Mouse (Mus musculus) 416B (cell line): Measurements from ENCODE around the gene Prkch.

Experiments used
- DNase-seq: peaks from one replicate; pipeline ENCODE4 v3.0.0; 2011; ENCODE audit warnings: low read depth

Prkch gene

DNA sequence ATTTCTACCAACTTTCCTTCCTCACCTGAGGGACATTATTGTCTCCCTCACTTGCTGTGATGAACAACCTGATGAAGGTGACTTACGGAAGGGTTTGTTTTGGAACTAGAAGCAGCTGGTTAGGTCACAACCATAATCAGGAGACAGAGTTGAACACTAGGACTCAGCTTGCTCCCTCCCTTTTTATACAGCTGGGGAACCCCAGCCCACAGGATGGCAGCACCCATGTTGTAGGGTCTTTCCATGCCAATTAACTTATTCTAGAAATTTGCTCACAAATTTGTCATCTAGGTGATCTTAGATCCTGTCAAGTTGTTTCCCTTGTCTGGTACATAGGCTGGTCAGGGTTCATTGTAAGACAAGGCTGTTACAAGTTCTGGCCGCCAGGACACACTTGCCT lies 130.7 kb downstream of the Prkch start:
- DNase-seq = no peak

DNA sequence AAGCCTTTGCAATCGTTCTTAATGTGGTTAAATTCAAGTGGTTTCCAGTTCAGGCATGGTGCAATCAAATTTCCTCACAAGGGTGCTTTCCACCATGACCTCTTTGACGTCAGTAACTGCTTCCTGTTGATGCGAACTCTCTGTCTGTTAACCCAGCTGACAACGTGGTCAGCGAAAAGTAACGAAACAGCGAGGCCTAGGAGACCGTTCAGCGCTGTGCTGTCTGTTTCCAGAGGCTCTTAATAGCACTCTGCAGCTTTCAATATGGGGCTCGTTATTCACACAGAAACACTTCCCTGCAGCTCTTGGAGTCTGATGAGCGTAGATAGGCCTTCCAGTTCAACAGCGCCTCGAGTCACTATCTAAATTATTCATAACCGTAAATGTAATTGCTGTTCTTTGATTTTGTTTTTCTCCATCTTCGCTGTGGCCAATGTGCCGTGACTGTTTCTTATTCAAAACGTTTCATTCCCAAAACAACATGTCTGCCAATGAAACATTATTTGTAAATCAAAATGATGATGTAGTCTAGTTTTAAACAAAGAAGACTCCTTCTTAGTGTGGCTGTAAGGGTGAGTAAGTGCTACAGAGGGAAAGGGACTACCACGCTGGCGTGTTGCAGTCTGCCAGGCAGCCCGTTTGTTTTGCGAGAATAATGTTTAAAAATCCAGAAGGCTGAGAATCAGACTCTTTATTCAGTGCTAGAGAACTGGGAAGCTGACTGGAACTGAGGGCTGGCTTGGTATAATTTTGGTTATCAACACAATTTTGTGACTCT lies 131.5 kb downstream of the Prkch start:
- peak; percentile 90 for DNase-seq

DNA sequence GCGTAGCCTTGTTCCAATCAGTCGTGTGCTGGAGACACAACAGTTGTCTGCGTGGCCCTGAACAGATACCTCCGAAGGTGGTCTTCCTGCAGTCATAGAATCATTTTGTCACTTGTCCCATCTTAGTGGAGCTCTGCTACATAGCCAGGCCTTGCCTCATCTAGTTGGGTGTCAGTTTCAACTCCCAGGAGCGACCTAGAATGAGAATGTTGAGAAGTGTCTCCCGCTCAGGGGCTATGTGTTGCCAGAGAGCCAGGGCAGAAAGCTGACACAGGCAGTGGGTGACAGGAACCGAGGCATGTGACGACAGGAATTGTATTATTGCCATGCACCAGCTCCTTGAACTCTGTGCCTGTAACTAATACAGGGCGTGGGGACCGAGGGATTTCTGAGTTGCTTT lies 133.4 kb downstream of the Prkch start:
- DNase-seq = no peak

DNA sequence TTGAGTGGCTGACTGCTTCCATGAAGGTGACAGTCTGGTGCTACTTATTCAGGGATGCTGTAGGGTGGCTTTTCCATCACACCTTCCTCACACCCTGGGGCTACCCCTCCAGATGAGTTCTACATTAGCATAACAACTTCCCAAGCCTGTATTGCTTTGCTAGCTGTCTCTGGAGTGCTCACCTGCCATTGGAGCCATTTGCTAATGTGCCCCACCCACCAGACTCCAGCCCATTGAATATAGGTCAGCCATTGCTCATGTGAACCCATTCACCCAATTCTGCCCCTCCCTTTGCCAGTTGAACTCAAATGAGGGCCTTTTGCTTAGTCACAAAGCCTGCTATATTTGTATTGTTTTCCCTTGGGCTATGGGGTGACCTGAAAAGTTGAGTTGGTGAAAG lies 135.2 kb downstream of the Prkch start:
- no peak for DNase-seq

DNA sequence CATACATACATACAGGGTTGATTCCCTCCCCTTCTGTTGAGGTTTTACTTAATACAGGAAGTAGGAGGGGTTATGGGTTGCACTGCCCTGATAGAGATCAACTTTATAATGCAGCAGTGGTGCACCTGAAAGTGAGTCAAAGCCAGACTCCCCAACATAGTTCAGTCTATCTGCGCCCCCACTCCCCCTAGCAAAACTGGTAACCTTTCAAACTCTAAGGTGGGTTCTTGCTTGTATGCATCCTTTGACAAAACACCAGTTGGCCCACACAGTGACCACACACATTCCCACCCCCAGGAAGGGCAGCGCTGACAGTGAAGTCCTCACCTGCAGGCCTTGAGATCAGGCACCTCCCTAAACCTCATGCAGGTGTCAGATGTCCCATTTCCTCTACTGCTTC lies 135.9 kb downstream of the Prkch start:
- peak; percentile 67 for DNase-seq

DNA sequence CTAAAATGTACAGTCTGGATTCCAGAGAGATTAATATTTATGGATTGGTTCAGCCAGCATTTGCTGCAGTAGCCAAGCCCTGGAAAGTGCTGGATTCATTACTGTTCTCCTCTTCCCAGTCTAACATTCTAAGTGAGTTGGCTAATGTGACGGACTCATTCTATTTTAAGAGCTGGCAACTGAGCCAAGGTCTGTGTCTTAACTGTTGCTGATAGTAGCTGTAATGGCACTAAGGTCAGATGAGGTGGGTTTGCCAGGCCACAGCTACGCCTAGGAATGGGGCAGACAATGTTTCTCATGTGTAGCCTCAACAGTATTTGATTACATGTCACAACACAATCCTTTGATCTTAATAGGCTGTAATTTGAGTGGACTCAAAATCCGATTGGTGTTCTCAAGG lies 137.5 kb downstream of the Prkch start:
- DNase-seq = no peak

DNA sequence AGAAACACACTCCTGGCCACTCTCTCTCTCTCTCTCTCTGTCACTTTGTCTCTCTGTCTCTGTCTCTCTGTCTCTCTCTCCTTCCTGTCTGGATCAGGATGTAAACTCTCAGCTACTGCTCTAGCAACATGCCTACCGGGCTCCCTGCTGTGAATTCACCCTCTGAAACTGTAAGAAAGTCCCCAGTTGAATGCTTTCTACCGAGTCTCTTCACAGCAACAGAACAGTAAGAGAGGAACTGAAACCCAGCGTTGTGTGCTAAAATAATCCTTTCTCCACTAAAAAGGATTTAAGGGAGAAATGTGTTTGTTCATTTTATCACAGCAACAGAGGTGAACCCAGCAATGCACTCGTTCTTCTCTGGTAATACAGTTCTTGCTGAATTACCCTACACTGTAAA lies 138.5 kb downstream of the Prkch start:
- DNase-seq = no peak

DNA sequence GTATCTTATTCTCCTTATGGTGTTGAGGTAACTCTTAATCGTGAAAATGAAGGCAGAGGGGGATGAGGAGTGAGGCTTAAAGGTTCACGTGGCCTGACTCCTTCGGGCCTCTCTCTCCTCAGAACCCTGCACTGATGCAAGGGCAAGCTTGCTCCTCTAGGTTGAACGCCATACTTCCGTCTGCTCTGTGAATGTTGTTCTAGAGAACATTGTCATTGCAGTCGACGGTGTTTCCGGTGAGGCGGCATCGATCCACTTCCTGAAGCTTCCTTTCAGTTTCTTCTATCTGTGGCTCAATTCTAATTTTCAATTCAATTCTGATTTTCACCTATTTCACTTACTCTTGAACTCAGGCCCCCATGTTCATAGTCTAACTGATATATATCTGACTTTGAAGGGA lies 139.3 kb downstream of the Prkch start:
- no peak for DNase-seq

DNA sequence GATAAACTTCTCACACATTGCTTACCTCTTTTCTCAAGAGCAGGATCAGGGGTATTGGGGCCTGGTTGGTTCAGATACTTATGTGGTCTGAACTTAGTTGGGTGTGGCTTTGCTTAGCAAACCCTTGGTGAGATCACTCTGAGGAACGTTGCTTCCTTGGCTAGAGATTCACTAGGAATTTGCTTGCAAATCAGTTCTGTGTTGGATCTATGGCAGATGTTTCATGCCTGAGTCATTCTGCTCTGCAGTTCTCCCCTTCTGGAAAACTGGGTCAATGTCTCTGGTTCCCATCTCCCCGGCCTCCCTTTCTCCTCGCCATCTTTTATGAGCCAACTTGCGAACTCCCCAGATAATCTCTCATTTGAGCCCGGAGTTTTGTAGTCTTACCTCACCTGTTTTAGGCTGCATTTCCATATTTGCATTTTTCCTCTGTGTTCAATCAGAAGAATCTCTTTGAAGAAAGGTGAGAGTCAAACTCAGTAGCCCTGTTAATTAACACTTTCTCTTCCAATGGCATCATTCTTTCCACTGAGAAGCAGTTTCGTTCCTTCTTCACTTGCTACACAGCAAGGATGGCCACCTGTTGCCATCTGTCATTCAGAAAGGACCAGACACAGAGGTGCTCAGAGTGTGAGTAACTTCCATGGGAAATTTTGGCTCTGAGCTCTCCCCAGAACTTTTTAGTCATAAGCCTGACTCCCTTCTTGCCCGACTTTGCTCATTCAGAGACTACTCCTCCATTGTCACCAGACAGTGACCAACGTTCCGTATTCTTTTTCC lies 141.4 kb downstream of the Prkch start:
- DNase-seq = no peak

DNA sequence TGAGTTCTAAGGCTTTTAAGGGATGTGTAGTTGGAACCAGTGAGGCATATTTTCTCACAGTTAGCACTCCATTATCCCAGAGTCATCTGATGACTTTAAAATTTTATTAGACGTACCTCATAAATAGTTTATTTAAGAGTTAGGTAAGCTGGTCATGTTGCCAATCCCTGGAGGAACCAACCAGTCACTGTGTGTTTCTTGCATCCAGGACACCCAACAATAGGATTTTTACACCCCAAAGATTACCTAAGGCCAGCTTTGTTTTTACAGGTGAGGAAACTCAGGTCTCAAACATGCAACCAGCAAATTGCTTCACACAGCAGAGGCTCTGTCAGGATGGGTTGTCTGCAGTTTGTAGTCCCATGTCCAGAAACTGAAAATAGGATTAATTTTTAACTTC lies 142.4 kb downstream of the Prkch start:
- DNase-seq = no peak

DNA sequence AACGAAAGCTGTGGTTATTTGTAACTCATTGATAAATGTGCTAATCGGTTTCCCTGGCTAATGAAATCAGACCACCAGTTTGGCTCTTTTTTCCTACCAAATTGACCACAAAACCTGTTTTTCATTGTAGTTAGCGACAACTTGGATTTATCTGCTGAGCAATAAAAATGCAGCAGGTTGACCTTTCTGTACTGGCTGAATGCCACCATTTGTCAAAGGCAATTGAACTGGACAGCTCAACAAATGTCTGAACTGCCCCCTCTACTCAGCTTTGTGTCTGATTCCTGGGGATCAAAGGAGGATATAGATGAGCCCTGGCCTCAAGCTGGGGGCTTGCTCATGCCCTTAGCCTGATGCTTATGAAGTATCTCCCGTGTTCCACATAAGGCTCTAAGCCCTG lies 146.0 kb downstream of the Prkch start:
- no peak for DNase-seq

DNA sequence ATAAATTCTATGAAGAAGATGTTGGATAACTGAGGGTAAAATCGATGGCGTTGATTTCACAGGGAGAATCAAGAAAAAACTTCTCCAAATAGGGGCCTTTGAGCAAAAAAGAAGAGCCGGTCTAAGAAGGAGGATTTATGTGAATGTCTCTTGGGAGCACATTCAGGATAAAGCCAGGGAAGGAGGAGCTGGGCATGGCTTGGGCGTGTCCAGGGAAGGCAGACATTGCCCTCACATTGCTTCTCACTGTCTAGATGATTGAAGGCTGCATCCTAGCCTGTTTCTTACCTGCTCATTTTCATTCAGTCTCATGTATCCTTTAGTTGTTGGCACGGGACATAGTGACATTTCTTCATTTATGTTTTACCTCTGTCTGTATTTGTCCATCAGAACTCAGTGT lies 146.5 kb downstream of the Prkch start:
- no peak for DNase-seq

DNA sequence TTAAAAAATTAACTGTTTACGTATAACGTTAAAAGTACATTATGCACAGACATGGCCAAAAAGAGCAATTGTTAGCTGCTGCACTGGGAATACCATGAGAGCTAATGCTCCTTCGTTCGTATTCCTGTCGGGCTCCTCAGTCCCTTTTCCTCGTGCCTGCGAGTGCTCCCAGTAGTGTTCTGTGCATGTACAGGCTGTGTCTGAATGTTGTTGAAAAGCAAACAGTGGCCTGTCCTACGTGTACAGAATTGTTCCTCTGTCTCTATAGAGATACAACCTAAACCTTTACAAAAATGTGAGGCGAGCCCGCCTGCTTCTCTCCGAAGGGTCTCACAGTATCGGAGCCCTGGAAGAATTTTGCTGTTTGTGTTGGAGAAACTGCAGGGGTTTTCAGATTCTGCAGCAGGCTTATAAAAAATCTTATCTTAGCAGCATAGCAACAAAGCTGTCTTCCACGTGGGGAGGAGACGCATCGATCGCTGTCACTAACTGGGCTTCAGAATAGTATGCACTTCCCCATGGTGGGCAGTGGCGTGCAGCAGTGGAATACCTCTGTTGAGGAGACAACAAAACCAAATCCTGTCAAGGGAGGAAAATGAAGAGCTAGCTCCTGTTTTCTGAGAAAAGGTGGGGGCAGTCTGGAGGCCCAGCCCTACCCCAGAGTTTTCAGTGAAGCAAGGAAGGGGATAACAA lies 147.4 kb downstream of the Prkch start:
- no peak for DNase-seq

DNA sequence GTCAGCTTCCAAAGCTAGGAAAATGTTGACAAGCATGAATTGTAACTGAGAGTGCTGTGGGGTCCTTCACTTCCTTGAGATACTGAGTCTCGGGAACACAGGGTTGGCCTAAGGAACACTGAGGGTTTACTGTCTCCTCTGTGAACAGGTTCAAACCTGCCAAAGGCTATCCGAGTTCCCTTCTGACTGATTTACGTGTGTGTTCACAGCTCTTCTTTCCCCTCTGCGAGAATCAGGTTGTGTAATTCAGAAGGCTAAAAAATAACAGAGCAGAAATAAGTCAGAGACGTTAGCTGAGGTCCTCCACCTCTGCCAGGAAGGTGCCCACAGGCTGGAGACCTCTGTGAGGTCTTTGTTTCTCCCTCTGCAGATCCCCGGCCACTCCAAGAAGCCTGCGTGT lies 148.3 kb downstream of the Prkch start:
- no peak for DNase-seq

DNA sequence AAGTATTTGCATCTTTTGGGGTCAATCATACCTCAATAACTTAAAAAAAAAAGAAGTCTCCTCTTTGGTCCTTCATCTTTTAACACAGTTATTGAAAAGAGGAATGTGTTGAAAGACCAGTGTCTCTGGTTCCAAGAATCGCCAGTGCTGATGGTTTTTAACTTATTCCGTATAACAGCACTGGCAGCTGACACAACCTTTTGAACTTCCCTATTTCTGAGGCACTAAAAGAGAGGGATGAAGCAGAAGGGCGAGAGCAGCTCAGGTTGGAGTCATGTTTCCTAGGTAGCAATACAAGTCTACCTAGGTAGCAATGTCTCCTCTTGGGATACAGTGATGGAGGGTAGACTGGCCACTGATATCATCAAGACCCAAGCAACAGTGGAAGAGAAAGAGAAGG lies 152.3 kb downstream of the Prkch start:
- DNase-seq = no peak

DNA sequence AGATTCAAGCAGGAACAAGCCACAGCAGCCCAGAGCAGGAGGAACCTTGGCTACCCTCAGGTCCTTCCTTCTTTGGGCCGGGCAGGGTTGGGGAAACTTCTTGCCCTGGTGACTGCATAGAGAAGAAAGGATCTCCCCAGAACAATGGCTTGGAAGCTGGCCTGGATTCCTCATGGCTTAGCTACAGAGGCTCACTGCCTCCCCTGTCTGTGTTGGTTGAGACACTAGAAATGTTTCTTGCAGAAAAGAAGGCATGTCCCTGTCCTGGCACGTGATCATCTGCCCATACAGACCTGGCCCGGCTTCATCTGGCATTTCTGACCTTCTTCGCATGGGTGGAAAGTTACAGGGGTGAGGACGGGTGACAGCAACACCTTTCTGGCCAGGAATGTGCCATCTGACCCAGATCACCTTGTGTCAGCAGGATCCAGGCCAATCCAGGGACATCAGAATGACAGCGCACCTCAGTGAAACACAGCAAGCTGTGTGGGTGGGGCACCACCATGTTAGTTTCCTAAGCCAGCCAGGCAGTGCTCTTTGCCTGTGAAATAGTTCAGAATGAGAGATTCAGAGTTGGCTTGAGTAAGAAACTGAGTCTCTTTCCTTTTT lies 155.1 kb downstream of the Prkch start:
- no peak for DNase-seq

DNA sequence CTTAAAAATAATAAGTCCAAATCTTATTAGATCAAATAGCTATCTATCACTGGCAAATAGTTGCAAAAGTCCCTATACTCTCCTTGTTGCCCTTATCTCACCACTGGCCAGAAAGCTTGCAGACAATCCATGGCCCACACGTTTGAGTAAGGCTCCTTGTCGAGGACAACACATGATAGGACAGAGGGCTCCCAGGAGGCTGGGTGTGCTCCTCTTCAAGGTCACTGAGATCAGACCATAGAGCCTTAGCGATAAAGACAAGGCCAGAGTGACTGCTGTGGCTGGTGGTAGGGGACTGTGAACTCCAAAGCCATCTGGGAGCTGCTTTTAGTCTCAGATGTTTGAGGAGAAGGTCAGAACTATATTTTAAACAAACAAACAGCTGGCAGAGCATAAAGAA lies 158.0 kb downstream of the Prkch start:
- peak; percentile 15 for DNase-seq

DNA sequence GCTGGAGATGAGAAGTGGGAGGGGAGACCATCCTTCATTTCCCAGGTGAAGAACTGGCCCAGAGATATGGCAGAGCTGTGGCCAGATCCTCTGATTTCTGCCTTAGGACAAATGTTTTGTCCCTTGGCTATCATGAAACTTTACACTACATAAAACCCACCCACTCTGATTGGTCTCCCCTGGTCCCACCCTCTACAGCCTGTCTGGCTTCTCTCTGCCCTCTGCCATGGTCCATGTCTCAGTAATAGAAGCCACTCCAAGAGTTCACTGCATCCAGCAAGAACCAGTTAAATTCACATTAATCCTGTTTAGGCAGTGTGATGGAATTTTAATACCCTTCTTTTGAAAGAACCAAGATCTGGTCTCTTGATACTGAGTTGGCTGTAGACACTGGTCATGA lies 158.5 kb downstream of the Prkch start:
- DNase-seq = no peak

DNA sequence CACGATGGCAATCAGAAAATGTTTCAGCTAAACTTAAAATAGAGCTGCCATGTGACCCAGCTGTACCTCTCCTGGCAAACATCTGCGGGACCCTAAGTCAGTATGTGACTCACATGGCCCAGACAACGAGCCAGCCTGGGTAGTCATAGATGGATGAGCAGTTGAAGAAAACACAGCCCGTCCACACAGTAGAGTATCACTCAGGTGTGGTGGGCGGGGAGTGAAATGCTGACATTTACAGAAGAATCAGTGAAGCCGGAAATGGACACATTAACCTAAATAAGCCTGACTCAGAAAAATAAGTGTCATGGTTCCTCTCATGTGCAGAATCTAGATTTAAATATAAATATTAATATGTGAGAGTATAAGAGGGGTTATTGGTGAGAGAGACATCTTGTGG lies 161.5 kb downstream of the Prkch start:
- no peak for DNase-seq

DNA sequence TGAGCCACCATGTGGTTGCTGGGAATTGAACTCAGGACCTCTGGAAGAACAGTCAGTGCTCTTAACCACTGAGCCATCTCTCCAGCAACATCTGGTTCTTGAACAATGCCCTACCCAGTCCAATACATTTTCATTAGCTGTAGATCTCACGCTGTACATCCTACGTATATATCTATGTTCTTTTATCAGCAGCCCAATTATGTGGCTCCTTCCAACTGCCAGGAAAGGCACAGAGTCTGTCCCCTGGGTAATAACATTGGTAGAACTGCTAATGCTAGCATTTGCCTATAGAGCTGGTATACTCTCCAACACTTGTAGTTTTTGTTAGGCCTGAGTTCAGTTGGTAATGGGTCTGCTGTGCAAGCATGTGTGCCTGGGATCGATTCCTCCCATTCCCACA lies 163.8 kb downstream of the Prkch start:
- no peak for DNase-seq

DNA sequence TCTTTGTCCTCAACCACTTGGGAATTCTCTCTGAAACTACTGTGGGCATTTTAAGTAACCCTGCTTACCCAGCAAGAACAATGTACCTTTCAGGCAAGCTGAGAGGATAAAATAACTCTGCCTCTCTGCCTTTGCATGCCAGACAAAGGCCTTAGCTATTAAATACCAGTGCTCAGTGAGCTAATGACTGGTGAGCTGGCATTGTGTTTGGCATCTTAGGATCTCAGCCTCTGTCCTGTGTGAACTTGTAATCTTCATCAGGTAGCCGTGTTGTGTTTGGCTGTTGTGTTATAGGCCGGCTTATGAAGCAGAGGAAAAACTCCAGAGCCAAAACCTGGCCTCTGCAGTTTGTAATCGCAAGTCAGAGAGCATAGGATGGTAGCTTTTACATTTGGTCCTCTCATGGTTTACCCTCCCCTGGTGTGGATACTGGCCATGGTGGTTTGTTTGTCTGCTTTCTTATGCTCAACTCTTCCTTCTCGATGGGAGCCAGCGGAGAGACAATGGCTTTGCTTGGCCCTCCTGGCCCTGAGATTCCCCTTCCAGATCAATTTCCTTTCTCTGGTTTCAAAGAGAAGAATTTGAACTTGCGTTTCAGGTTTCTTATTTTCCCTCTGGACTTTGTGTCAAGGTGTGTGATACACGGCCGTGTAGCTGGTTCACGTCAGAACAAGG lies 170.0 kb downstream of the Prkch start:
- no peak for DNase-seq

DNA sequence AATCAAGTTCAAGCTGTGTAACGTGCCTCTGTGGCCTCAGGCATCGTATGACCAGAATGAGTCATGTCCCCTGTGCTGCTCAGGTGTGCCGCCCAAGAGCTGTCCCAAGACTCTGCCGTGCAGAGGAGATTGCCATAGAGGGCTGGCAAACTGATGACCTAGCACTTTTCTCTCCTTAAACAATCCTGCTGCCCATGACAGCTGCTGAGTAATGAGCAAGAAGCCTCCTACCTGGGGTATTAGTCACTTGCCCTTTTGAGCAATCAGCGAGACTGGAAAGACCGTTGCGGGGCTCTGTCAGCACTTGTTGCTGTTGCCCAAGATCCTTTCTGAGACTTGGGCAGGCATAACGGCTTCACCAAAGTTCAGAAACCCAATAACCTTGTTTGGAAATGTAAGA lies 171.1 kb downstream of the Prkch start:
- DNase-seq = peak; percentile 95
